Mouse (Mus musculus): ENCODE measurements around the gene Lrch1.

Gene Lrch1

DNA sequence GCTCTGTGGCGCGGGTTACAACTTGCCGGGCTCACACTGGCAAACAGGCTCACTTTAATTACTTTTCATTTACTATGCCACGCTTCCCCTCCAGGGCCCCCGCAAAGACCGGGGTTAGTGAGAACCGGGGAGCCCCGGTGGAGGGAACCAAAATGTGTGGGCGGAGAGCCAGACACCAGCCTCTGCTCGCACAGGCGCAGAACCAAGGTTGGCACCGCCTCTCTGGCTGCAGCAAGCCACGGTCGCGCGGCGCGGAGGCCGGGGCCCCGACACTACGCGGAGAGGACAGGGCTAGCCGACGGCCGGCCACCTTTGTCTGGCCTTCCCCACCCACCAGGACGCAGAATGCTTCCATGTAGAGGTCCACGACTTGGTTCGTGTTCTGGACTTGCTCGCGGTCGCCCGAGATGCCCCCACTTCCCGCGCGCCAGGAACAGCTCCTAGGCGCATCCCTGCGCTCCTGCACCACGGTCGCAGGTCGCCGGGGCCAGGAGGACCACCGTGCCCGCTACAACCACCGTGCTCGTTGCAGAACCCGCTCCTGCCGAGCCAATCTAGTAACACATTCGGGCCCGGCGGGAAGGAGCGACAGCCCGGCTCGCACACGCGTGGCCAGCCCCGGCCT lies 813 bp downstream of the Lrch1 start:
- peak; percentile 86 to 95 for DNase-seq (ENCODE audit: inconsistent age in 2 of 2, low spot score in 1 of 2)

DNA sequence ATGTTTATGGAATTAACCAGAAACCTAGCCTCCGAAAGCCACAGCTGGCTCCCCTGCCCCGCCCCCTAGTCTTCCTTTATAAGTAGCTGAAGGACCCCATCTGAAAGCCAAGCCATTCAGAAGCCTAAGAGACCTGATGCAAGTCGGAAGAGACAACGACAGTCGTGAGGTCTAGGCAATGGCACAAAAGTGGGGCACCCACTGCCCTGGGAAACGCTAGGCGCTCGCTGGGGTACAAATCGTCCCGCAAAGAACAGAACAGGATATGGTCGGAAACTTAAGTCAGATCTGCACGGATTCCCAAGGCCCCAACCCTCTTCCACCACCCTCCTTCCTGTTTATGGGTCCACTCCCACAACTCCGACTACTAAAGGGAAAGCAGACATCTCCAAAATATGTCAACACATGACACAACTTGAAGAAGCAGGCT lies 1.3 kb downstream of the Lrch1 start:
- no peak for DNase-seq (ENCODE audit: inconsistent age in 2 of 2, low spot score in 1 of 2)

DNA sequence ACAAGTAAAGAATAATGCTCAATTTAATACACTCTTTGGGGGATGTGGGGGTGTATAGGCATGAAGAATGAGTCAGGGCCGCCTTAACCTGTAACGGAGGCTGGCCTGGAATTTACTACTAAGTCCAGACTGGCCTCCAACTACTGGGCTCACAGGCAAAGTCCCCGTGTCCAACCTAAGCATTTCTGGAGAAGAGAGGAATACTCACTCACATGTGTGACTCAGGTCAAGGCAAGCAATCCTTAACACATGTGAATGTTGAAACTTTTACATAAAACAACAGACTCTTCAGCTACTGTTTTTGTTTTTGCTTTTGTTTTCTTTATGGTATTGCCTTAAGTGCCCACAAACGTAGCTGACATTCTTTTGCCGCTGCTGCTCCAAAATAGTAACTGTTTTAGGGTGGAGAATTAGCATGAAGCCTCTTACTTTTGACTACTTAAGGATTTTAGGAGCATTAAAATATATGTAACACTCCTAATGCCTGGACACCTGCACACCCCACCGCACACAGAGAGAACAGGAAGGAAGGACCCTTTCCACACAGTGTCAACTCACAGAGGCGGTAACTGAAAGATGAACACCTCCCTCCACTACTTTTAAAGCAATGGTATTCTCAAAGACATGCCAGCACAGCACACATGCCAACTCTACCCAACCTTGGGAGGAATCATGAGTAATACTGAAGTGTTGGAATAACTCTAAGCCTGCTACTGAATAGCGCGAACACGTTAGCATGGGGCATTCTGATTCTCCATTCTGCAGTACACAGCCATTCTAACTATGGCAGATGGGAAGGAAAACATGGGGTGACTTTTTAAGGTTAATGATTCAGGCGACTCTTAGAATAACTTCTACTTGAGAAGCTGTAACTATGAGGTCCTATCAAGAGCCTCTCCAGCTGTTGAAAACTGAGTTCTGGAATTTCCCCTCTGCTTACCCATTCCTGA lies 2.1 kb downstream of the Lrch1 start:
- peak in 1 of 2 experiments; percentile 71 for DNase-seq (ENCODE audit: inconsistent age in 2 of 2, low spot score in 1 of 2)

DNA sequence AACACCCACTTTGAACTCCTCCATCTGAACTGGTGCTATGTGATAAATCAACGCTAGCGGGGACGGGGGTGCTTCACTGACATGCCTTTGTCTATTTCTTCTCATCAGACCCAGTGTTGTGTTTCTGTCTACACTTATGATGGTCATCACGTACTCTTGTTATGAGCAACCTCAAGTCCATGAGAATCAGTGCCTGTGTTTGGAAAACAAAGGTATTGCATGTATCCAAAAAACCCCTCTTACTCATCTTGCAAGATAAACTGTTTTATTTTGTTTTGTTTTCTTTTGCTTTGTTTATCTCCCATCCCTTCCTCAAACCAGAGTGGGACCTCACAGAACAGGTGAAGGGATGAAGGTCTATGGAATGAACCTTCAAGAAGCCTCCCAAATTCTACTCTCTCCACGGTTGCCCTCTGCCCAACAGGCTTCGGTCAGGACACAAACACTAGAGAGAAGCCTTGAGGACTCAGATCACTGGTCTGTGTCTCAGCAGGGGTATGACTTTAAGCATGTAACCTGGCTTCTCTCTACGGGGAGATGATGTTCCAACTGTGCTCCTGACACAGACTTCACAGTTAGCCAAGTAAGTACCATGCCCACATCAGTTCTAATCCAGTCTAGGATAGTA lies 3.4 kb downstream of the Lrch1 start:
- no peak for DNase-seq (ENCODE audit: inconsistent age in 2 of 2, low spot score in 1 of 2)

DNA sequence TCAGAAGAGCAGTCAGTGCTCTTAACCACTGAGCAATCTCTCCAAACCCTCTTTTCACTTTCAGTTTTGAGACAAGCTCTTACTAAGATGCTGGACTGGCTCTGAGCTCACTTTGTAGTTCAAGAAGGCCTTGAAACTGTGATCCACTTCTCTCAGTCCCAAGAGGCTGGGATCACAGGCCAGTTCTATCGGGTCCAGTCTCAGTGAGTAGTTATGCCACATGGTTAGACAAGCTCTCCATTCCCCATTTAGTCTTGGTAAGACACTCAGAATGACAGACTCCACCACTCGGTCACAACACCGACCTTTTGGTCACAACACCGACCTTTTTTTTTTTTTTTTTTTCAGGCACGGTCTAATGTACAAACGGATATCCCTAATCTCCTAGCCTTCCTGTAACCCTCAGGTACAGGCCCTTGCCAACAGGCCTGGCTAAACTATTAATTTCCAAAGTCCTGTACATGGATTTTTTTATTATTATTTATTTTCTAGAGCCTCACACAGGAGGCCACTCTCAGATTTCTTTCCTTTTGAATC lies 4.0 kb downstream of the Lrch1 start:
- no peak for DNase-seq (ENCODE audit: inconsistent age in 2 of 2, low spot score in 1 of 2)

DNA sequence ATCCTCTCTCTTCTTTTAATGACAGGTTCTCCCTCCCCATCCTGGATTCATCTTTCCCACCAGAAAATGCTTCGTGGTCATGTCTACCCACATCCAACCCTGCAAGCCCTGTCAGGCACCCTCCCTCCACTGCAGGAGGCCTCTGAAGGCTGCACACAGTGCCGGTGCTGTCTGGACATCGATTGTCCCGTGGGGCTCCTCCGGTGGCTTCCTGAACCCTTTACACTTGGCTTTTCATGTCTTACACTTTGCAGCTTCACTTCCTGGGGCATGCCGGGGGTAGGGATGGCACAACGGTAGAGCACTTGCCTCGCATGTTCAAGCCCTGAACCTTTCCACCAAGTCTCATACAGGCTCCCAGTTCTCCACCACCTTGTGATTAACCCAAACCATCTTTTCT lies 4.7 kb downstream of the Lrch1 start:
- no peak for DNase-seq (ENCODE audit: inconsistent age in 2 of 2, low spot score in 1 of 2)

DNA sequence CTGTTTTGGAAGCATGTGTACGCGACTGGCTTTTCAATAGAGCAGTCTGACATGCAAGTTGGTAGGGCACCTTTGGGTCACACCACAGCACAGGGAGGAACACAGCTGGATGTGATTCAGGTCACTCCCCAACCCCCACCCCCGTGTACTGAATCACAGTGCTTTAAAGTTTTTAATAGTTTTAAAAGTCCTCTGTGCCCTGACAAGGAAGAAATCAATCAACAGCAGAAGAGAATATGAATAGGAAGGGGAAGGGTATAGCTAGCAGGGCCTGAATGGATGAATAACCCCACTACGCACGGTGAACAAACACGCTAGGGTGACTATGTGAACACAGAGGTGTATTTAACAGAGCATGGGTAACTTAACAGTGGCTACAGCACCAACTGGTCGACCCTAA lies 6.1 kb downstream of the Lrch1 start:
- DNase-seq (ENCODE audit: inconsistent age in 2 of 2, low spot score in 1 of 2) = no peak

DNA sequence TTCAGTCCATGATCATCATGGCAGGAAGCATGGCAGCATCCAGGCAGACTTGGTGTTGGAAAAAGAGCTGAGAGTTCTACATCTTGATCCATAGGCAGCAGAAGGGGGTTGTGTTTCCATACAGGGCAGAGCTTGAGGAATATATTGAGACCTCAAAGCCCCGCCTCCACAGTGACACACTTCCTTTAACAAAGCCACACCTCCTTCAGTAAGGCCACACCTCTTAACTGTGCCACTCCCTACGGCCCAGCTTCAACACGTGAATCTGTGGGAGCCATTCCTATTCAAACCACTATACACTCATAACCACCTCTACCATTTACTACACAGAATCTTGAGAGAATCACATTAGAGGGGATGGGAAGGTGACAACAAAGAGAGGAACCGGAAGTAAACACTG lies 6.9 kb downstream of the Lrch1 start:
- DNase-seq (ENCODE audit: inconsistent age in 2 of 2, low spot score in 1 of 2) = no peak

DNA sequence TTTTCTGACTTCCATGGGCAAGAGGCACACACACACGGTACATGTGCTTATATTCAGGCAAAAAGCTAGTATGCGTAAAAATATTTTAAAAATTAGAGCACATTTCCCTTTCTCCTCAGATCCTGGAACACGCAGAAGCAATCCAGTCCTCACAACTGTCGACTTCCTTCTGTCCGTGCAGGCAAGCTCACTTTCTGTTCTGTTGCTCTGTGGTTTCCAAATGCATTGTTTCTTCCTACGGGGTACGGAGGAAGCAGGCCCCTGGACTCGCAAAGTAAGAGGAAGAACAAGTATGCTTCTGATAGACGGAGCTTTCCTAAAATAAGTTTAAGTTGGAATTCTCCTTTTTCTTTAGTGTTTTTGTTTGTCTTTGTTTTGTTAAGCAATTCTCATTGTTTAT lies 8.3 kb downstream of the Lrch1 start:
- DNase-seq (ENCODE audit: inconsistent age in 2 of 2, low spot score in 1 of 2) = no peak

DNA sequence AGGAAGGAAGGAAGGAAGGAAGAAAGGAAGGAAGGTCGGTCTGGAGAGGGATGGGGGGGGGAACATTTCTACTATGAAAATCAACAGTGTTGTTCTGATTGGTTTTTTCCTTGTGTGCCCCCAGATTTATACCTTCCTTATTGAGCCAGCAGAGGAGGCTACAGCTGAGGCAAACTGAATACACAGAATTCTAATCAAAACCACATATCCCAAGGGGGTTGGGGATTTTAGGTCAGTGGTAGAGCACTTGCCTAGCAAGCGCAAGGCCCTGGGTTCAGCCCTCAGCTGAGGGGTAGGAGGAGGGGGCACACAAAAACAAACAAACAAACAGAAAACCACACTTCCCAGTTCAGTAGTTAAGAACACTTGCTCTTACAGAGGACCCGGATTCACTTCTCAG lies 8.8 kb downstream of the Lrch1 start:
- no peak for DNase-seq (ENCODE audit: inconsistent age in 2 of 2, low spot score in 1 of 2)

DNA sequence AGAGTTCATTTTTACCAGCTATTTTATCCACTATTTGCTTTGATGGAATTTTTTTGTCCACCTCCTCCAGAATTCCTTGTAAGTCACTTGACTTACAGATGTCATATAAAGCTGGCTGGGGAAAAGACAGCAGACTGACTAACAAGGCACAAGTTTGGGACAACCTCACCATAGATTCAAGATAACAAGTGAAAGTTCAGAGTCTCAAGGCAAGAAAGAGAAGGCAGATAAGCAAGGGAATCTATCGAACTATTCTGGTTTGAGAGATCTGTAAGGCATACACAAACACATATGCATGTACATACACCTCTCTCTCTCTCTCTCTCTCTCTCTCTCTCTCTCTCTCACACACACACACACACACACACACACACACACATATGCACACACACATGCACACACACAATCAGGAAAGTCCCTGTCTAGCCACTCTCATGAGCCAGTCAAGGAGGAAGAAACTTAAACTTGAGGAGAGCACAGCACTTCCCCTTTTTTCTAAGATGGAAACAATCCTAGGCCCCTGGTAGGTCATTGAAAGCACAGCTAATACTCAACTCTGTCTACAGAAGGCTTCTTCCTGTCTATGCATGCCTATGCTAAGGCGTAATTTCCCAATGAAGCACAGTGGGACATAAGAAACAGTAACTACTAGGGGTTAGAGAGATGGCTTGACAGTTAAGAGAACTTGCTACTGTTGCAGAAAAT lies 11.0 kb downstream of the Lrch1 start:
- DNase-seq (ENCODE audit: inconsistent age in 2 of 2, low spot score in 1 of 2) = no peak

DNA sequence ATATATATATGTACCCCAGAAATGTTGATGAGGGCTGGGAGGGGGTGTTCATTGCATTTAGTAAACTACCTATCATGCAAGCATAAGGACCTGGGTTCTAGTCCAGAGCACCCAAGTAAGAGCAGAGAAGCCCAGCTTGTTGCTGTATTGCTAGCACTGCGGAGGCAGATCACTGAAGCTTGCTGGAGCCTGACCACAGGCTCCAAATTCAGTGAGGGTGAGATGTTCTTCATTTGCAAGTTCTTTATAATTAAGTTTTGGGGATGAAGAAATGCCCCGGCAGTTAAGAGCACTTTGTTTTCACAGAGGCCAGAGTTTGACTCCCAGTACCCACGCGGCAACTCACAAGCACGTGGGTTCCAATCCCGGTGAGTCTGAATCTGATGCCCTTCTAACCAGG lies 12.6 kb downstream of the Lrch1 start:
- no peak for DNase-seq (ENCODE audit: inconsistent age in 2 of 2, low spot score in 1 of 2)

DNA sequence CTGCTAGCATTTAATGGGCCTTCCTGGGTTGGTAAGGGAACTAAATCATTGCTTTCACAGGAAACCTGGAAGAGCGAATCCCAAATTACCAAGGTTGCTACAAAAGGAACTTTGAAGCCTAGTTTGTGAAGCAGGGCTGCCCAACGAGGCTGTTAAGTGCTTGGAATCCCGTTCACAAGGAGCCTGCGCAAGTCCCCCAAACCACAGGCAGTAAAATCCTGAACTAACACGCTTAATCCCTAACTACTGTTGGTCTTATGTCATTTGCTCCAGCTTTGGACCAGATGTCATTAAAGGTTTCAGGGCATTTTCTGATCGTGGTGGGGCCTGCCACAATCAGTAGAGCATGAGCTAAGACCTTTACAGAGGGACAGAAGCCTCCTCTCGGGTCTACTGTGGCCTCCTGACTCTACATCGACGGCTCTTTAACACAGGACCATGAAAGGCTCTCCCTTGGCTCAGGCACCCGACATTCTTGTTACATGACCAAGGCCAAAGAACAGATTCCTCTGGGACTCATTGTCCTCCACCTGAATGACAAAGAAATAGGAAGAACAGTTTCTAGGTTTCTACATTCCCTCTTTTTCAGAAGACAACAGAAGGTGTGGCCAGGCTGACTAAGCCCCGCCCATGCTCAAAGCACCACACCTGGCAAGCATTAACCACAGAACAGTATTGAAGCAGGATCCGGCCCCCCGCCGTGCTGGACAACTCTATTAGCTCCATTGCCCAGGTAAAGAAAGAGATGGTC lies 13.5 kb downstream of the Lrch1 start:
- DNase-seq (ENCODE audit: inconsistent age in 2 of 2, low spot score in 1 of 2) = peak in 1 of 2 experiments; percentile 53

DNA sequence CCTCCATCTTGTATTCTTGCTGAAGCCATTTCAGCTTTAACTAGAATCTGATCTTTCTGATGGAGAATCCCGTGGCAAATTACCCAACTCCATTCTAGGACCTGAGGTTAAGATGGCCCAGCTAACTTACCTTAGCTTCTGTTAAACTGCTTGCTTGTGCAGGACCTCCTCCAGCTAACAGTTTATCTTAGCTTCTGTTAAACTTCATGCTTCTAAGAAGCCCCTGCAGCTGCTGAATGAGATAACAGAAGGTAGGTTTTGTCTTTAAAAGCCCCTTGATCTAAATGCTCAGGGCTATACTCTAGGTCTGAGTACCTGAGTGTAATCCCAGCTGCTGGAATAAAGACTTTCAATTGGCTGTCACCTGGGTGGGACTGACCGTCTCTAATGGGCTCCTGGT lies 17.9 kb downstream of the Lrch1 start:
- no peak for DNase-seq (ENCODE audit: inconsistent age in 2 of 2, low spot score in 1 of 2)

DNA sequence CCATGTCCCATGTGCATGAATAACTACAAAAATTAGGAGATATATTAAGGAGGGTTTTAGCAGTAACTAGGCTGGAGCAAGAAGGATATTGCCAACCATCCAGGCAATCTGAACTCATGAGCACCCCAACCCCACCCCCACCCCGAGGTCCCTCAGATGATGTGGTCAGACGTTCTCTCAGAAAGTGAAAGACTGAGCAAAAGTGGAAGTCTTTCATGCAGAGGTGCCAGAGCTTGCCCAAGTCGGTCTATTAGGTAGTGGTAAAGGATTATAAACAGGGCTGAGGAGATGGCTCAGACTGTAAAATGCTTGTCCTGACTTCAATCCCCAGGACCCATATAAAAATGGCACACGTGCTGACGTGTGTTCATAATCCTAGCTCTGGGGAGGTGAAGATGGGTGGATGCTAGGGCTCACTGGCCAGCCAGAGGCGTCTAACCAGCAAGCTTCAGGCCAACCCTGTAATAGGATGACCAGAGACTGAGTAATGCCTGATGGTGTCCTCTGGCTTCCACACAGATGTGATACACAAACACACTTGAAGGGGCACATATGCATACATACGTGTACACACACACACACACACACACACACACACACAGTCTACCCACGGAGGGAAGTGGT lies 18.8 kb downstream of the Lrch1 start:
- DNase-seq (ENCODE audit: inconsistent age in 2 of 2, low spot score in 1 of 2) = no peak

DNA sequence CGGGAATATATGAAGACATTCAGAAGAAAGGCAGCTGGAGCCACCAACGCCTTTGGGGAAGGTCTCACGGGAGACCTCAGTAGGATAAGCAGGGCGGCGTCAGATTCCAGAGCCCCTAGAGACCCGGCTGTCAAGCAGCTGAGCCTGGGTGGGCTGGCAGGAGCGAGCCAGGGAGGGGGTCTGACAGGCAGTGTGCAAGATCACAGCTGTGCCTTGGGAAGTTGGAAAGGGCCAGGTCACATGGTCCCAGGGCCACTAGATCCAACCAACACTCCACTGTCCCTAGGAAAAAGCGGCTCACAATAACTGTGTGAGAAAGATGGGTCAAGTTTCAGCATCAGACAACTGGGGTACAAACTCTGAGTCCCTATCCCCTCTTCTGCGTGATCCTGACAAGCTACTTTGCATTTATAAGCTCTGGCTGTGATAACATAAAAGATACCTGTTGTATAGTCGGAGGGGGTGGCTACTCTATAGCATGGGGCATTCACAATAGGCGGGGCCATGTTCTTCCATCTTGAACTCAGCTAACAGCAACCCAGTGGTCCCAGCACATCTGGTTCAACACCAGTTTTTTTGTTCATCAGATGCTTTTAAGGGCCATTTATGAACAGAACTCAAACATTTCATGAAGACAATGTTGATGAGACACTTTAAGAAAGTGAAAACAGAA lies 20.6 kb downstream of the Lrch1 start:
- DNase-seq (ENCODE audit: inconsistent age in 2 of 2, low spot score in 1 of 2) = no peak

DNA sequence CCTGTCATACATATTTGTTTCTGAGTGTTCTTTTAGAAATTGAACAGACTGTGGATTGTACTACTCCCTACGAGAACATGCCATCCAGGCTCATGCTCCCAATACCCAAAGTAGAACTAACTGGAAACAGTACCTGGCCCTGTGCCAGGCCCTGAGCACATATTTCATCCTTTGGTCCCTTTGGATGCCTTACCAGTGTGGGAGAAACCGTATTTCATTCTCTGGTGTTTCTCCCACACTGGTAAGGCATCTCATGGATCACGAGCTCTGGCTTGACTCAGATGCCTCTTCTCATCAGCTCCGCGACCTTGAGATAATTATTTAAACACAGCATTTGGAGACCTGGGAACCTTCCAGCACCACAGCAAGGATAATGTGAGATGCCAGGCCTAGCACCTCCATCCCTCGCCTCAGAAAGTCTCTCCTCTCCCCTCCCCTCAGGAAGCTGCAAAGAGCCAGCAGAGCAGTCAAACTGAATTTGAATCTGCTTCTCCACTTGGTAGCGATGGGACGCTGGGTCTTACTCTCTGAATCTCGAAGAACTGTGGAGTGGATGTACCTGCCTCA lies 21.6 kb downstream of the Lrch1 start:
- peak in 1 of 2 experiments; percentile 59 for DNase-seq (ENCODE audit: inconsistent age in 2 of 2, low spot score in 1 of 2)

DNA sequence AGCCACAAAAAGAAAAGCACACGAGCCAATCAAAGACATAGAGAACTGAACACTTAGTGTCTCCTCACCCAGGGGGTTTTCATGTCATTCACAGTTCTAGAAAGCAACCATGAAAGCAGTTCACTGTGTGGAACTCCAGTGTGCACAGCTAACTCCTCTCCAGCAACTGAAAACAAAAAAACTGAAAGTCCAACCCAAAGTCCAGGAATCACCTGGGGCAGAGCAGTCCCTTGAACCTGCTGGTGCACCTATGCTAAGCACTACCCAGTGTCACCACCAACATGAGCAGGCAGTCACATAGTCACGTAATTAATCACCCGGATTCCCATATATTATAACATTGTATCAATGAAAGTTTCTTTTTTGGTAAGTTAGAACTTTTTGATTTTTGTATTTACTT lies 23.2 kb downstream of the Lrch1 start:
- no peak for DNase-seq (ENCODE audit: inconsistent age in 2 of 2, low spot score in 1 of 2)

DNA sequence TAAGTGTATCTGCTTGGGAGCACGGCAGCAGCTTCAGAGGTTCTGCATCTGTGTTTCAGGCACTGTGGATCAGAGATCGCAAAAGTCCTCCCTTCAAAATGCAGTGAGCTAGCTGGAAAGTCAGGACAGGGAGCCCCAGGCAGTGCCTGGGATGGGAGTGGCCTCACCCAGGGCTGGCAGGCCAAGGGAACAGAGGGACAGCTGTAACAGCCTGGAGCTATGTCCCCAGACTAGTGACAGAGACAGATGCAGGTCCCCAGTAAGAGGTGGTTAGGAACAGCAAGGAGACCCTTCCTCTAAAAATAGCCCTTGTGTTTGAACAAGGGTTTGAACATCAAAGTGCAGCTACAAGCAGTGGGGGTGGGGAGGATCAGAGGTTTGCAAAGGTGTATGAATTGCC lies 23.6 kb downstream of the Lrch1 start:
- DNase-seq (ENCODE audit: inconsistent age in 2 of 2, low spot score in 1 of 2) = peak in 1 of 2 experiments; percentile 58
